Mouse (Mus musculus) C2C12 (cell line): ENCODE measurements around the gene Htt.

ENCODE experiments used
- CTCF ChIP-seq: IDR thresholded peaks from one replicate; pipeline ENCODE4 v1.5.1; 2011; ENCODE audit not compliant: control insufficient read depth, insufficient read depth, insufficient read length
- FOSL1 ChIP-seq: IDR thresholded peaks from one replicate; pipeline ENCODE4 v1.8.0; 2011; ENCODE audit warnings: mild to moderate bottlenecking, low read length; ENCODE audit not compliant: poor library complexity, insufficient read depth, severe bottlenecking
- MYOG ChIP-seq: IDR thresholded peaks from one replicate; pipeline ENCODE4 v1.6.1; 2011; ENCODE audit not compliant: control insufficient read depth, insufficient read length; ENCODE audit errors: extremely low read depth

DNA sequence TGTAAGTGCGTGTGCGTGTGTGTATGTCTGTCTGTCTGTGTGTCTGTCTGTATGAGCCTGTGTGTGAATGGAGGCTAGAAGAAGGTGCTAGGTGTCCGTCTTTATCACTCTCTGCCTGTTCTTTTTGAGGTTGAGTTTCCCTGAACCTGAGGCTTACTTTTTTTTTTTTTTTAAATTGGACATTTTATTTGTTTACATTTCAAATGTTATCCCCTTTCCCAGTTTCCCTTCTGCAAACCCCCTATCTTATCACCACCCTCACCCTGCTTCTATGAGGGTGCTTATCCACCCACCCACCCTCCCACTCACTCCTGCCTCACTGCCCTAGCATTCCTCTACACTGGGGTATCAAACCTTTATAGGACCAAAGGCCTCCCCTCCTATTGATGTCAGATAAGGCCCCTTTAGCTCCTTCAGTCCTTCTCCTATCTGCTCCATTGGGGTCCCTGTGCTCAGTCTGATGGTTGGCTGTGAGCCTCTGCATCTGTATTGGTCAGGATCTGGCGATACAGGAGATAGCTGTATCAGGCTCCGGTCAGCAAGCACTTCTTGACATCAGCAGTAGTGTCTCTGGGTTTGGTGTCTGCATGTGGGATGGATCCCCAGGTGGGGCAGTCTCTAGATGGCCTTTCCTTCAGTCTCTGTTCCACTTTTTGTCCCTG is 38.9 kb downstream of the Htt start:
- no peak for TF ChIP-seq CTCF
- TF ChIP-seq MYOG: no peak
- no peak for TF ChIP-seq FOSL1
